Mouse (Mus musculus) spleen, adult 2 months (tissue): ENCODE results near the gene C8g. TPM values are rescaled to one million over a fixed set of nuclear protein-coding genes. Genes with fewer than 3 reads are reported as not detected.

Experiments
- DNase-seq, 2 experiments: peaks; one replicate each; pipeline versions ENCODE4 v3.0.0 to v3.0.0-alpha.2; 2012 to 2021; ENCODE audit warnings: low spot score in 2 of 2, low read depth in 1 of 2
- H3K27ac ChIP-seq: fragments of 200-500 bp; 2 replicates; pipeline ENCODE4 v1.5.1; 2012; ENCODE audit warnings: low read length, inconsistent platforms; ENCODE audit not compliant: insufficient read depth
- H3K27me3 ChIP-seq: fragments of 200-500 bp; 2 replicates; pipeline ENCODE4 v1.6.1; 2012; ENCODE audit warnings: mild to moderate bottlenecking, moderate library complexity, low read length, inconsistent platforms; ENCODE audit not compliant: control insufficient read depth, insufficient read depth
- H3K36me3 ChIP-seq: fragments of 200-500 bp; 2 replicates; pipeline ENCODE4 v1.6.1; 2012; ENCODE audit warnings: mild to moderate bottlenecking, low read length, inconsistent platforms; ENCODE audit not compliant: control insufficient read depth, insufficient read depth
- H3K4me1 ChIP-seq: fragments of 200-500 bp; 2 replicates; pipeline ENCODE4 v1.6.1; 2011; ENCODE audit warnings: inconsistent platforms; ENCODE audit not compliant: control insufficient read depth, insufficient read depth, insufficient read length
- H3K4me3 ChIP-seq: fragments of 200-500 bp; 2 replicates; pipeline ENCODE4 v1.5.1; 2011; ENCODE audit warnings: mild to moderate bottlenecking, inconsistent platforms; ENCODE audit not compliant: insufficient read depth, insufficient read length; ENCODE audit errors: extremely low read depth
- CTCF ChIP-seq: fragments of 200-500 bp; IDR thresholded peaks from 2 replicates; pipeline ENCODE4 v1.5.1; 2011; ENCODE audit warnings: mild to moderate bottlenecking, inconsistent platforms; ENCODE audit not compliant: insufficient read depth, insufficient read length, insufficient replicate concordance; ENCODE audit errors: extremely low read depth
- POLR2A ChIP-seq: fragments of 200-500 bp; IDR thresholded peaks from 2 replicates; pipeline ENCODE4 v1.6.1; 2011; ENCODE audit warnings: low read depth, low read length, inconsistent platforms
- WGBS: fragments of 180-500 bp; shearing (Covaris S2); methylation state at CpG from one replicate; pipeline ENCODE4 v1.1.7; 2018; 5-methylcytosine and 5-hydroxymethylcytosine counted together
- polyA plus RNA-seq: library from polyadenylated mRNA; depleted of rRNA; stranded (reverse); fragments of >200 nt; gene quantifications from 2 replicates; pipeline ENCODE4 v1.2.3, GENCODE M21; 2012; rRNA removed

The C8g gene
- polyA plus RNA-seq, 1 experiment: 1.9 TPM

DNA sequence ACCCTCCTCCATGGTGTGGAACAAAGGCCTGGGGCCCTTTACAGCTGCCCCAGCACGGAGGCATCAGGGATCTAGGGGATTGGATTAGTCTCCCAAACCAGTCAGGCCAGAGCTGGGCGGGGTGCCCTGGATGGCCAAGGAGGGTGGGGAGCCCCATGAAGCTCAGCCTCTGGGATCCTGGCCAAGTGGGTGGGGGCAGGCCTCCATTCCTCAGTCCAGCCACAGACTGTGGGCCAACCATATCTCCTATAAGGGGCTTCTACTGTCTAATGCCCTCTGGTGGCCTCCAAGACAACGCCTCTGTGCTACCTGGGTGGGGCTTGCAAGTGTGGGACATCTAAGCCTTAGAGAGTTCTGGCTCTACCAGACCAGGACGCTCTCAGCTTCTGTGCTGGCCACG is 42.6 kb downstream of the C8g start:
- Histone ChIP-seq H3K4me3 (no peak overlapping the region), H3K27me3 (no peaks in the 10 kb centered on the region), H3K4me1 (peaks cover 13% of the 10 kb centered on the region; the same call in 1 of the 2 replicates), H3K27ac (no peak overlapping the region), H3K36me3 (peaks cover 6% of the 10 kb centered on the region)
- no peak for DNase-seq
- TF ChIP-seq CTCF: no peak
- no peak for TF ChIP-seq POLR2A
- WGBS: 82% methylated on average over 5 of the region's 5 CpGs

DNA sequence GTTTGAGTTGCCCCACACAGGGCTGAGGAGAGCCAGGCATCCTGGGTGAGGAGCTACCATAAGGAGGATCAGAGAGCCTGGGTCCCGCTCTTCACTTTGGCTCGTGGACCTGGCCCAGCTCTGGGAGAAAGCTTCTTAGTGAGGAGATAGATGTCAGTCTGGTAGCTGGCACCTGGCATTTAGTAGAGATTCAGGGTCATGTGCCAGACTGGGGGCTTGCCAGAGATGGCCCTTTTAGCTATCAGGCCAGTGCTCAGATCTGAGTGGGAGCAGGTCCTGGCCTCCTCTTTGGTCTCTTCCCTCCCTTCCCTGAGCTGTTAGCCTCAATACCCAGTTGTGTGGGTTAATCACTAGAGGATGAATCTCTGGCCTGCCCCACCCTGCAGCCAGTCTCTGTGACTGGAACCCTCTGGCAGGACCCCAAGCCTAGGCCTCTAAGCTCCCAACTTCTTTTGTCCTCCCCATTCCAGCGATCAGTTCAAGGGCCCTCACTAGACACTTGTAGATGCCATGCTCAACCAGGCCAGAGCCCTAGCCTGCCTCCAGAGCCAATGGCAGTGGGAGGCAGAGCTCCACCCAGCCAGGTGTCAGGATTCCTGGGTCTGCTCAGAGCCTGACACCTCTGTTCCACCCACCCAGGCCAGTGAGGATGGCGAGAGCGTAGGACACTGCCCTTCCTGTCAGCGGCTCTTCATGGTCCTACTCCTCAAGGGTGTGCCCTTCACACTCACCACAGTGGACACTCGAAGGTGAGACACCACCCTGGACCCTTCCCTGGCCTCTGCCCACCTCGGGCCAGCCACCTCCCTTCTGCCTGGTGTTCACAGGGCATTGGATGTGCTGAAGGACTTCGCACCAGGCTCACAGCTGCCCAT is 44.3 kb downstream of the C8g start:
- no peak overlapping the region for H3K4me3 ChIP-seq
- H3K27me3 ChIP-seq: no peaks in the 10 kb centered on the region
- no peak overlapping the region for H3K27ac ChIP-seq
- H3K36me3 ChIP-seq: peaks cover 6% of the 10 kb centered on the region
- 86% methylated on average over 9 of the region's 9 CpGs for WGBS
- no peak for DNase-seq
- no peak for TF ChIP-seq CTCF
- TF ChIP-seq POLR2A: no peak
- peaks cover 13% of the 10 kb centered on the region; the same call in 1 of the 2 replicates for H3K4me1 ChIP-seq

DNA sequence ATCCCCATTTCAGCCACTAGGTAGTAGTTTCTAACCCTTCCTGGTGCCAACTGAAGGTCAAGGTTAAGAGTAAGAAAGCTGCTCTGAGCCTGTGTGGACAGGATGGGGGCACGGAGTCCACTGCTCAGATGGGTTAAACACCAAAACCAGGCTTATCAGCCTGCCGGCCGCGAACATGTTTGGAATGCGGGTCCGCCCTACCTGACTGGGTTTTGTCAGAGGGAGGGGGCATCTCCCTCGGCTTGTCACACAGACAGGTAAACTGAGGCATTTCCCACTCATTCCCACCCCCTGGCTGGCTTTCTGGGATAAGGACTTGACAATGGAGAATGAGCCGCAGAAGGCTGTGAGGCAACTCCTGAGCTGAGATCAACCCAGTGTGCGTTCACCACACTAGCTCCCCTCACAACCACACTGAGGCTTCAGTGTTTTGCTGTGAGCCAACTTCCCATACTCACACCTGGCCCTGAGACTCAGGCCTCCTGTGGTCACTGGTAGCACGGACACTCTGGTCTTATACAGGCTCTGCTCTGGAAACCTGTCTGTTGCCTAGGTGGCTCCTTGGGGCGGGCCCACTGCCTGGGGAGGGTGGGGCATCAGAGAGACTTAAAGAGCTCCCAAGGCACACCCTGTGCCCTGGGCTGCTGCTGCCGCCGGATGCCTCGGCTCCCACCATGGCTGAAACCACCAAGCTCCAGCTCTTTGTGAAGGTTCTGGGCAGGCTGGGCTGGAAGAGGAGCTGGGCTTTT is 45.1 kb downstream of the C8g start, which contains the start of gene Clic3:
TSS of gene Clic3 (plus strand) at position 634 of the 749 bp plus-strand sequence.
- TF ChIP-seq POLR2A (no peak), CTCF (no peak)
- 83% methylated on average over 14 of the region's 14 CpGs for WGBS
- peaks cover 6% of the 10 kb centered on the region for H3K36me3 ChIP-seq
- DNase-seq: no peak
- peaks cover 7% of the 10 kb centered on the region; the same call in 1 of the 2 replicates for H3K4me1 ChIP-seq
- no peak within 1 kb of the TSS for H3K27ac ChIP-seq
- H3K27me3 ChIP-seq: no peaks in the 10 kb centered on the region
- H3K4me3 ChIP-seq: no peak within 1 kb of the TSS

DNA sequence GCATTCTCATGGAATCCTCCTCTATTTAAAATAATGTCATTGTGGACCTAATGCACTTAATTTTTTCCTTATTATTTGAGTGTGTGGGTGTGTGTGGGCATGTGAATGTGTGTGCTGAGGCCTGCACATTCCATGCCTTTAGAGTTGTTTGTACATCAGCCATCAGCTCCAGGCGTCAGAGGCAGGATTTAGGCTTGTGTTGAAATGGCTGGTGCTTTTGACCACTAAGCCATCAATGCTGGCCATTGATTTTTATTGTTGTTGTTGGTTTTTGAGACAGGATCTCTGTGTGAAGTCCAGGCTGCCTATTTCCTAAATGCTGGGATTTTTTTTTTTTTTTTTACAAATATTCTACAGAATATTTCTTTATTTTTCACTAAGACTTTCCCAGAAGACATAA is 48.6 kb downstream of the C8g start:
- Histone ChIP-seq H3K4me3 (no peak overlapping the region), H3K36me3 (peaks cover under 1% of the 10 kb centered on the region; the same call in 1 of the 2 replicates), H3K27ac (no peak overlapping the region), H3K27me3 (no peaks in the 10 kb centered on the region), H3K4me1 (no peaks in the 10 kb centered on the region)
- 85% methylated on average over 1 of the region's 1 CpGs for WGBS
- TF ChIP-seq CTCF (no peak), POLR2A (no peak)
- no peak for DNase-seq

DNA sequence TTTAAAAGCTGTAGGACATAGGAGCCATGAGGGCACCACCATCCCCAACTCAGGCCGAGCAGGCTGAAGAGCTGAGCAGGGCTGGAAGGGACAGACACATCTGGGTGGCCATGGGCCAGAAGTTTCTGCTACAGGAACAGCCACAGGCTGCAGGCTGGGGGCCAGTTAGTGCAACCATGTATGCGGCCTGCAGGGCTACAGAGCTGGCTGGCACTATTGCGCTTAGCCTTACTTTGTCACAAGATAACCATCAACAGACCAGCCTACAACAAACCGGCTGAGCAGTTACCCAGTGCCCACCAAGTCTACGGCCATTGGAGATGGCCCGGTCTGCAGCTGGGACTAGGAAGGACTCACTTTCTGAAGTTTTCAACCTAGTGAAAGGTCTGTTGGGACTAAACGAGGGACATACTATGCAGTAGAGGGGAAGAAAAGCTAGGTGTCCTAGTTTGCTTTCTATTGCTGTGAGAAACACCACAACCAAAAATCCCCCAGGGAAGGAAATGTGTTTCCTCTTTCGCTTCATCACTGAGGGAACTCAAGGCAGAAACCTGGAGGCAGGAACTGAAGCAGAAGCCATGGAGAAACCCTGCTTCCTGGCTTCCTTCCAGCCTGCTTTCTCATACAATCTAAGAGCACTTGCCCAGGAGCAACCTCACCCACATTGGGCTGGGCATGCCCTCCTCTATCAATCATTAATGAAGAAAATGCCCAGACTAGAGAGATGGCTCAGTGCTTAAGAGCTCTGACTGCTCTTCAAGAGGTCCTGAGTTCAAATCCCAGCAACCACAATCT is 50.5 kb downstream of the C8g start:
- Histone ChIP-seq H3K27me3 (no peaks in the 10 kb centered on the region), H3K4me3 (no peak overlapping the region), H3K36me3 (peaks cover 11% of the 10 kb centered on the region), H3K27ac (no peak overlapping the region), H3K4me1 (no peaks in the 10 kb centered on the region)
- no peak for DNase-seq
- no peak for TF ChIP-seq POLR2A
- no peak for TF ChIP-seq CTCF
- 57% methylated on average over 8 of the region's 8 CpGs for WGBS

Other genes starting within 250 kb of the C8g start
- 44.4 and 60.5 TPM in 2 replicates for gene Tmem203, start 246.3 kb downstream of the C8g start, polyA plus RNA-seq
- 17.1 and 23.5 TPM in 2 replicates for gene Tprn, start 239.1 kb downstream of the C8g start, polyA plus RNA-seq
- 45.5 and 67.8 TPM in 2 replicates for gene Ssna1, start 229.3 kb downstream of the C8g start, polyA plus RNA-seq
- 55.7 and 68.8 TPM in 2 replicates for gene Anapc2, start 229.2 kb downstream of the C8g start, polyA plus RNA-seq
- not detected in 2 replicates for gene Tmem210, start 213.6 kb downstream of the C8g start, polyA plus RNA-seq
- 0.28 and 0.77 TPM in 2 replicates for gene Lrrc26, start 211.8 kb downstream of the C8g start, polyA plus RNA-seq
- gene Grin1, start 182.5 kb downstream of the C8g start, polyA plus RNA-seq: 0.04 and 0.26 TPM in 2 replicates
- gene Man1b1, start 169.4 kb downstream of the C8g start, polyA plus RNA-seq: 11.4 and 14.6 TPM in 2 replicates
- gene Dpp7, start 145.4 kb downstream of the C8g start, polyA plus RNA-seq: 35.1 and 41.8 TPM in 2 replicates
- 28.4 and 55.4 TPM in 2 replicates for gene Uap1l1, start 136.0 kb downstream of the C8g start, polyA plus RNA-seq
- gene Sapcd2, start 129.4 kb downstream of the C8g start, polyA plus RNA-seq: 6.7 and 9.4 TPM in 2 replicates
- 5.0 and 5.9 TPM in 2 replicates for gene Entpd2, start 105.8 kb downstream of the C8g start, polyA plus RNA-seq
- 31.0 and 36.5 TPM in 2 replicates for gene Npdc1, start 102.4 kb downstream of the C8g start, polyA plus RNA-seq
- 2.4 and 3.7 TPM in 2 replicates for gene Fut7, start 78.5 kb downstream of the C8g start, polyA plus RNA-seq
- gene Abca2, start 73.0 kb downstream of the C8g start, polyA plus RNA-seq: 61.1 and 67.6 TPM in 2 replicates
- 2.5 and 3.1 TPM in 2 replicates for gene Clic3, start 44.9 kb downstream of the C8g start, polyA plus RNA-seq
- gene Paxx, start 40.6 kb downstream of the C8g start, polyA plus RNA-seq: 68.7 and 86.4 TPM in 2 replicates
- gene Ptgds, start 31.7 kb downstream of the C8g start, polyA plus RNA-seq: 0.27 and 7.8 TPM in 2 replicates
- gene Lcn12, start 7.8 kb downstream of the C8g start, polyA plus RNA-seq: not detected in 2 replicates
- gene Fbxw5, start 969 bp downstream of the C8g start, polyA plus RNA-seq: 34.7 and 42.0 TPM in 2 replicates
- gene Traf2, start 45.2 kb upstream of the C8g start, polyA plus RNA-seq: 21.6 and 22.6 TPM in 2 replicates
- 56.2 and 74.7 TPM in 2 replicates for gene Edf1, start 56.1 kb upstream of the C8g start, polyA plus RNA-seq
- 2.2 and 4.0 TPM in 2 replicates for gene Mamdc4, start 73.1 kb upstream of the C8g start, polyA plus RNA-seq
- 22.5 and 28.5 TPM in 2 replicates for gene Phpt1, start 73.5 kb upstream of the C8g start, polyA plus RNA-seq
- gene Ajm1, start 80.0 kb upstream of the C8g start, polyA plus RNA-seq: 6.3 and 7.6 TPM in 2 replicates
- 43.6 and 55.1 TPM in 2 replicates for gene Rabl6, start 106.8 kb upstream of the C8g start, polyA plus RNA-seq
- gene Ccdc183, start 116.0 kb upstream of the C8g start, polyA plus RNA-seq: not detected in 2 replicates
- gene Tmem141, start 120.3 kb upstream of the C8g start, polyA plus RNA-seq: 16.4 and 16.8 TPM in 2 replicates
- 71.2 and 120 TPM in 2 replicates for gene Fcna, start 126.3 kb upstream of the C8g start, polyA plus RNA-seq
- gene Lcn8, start 151.4 kb upstream of the C8g start, polyA plus RNA-seq: not detected in 2 replicates
- gene Lcn5, start 156.2 kb upstream of the C8g start, polyA plus RNA-seq: not detected in 2 replicates
- not detected in 2 replicates for gene Lcn6, start 175.1 kb upstream of the C8g start, polyA plus RNA-seq
- not detected in 2 replicates for gene Lcn10, start 181.0 kb upstream of the C8g start, polyA plus RNA-seq
- not detected in 2 replicates for gene Obp2a, start 198.3 kb upstream of the C8g start, polyA plus RNA-seq
- 55.3 and 83.7 TPM in 2 replicates for gene Bmyc, start 205.0 kb upstream of the C8g start, polyA plus RNA-seq
- not detected in 2 replicates for gene Obp2b, start 235.3 kb upstream of the C8g start, polyA plus RNA-seq